In the genomic region with DNA sequence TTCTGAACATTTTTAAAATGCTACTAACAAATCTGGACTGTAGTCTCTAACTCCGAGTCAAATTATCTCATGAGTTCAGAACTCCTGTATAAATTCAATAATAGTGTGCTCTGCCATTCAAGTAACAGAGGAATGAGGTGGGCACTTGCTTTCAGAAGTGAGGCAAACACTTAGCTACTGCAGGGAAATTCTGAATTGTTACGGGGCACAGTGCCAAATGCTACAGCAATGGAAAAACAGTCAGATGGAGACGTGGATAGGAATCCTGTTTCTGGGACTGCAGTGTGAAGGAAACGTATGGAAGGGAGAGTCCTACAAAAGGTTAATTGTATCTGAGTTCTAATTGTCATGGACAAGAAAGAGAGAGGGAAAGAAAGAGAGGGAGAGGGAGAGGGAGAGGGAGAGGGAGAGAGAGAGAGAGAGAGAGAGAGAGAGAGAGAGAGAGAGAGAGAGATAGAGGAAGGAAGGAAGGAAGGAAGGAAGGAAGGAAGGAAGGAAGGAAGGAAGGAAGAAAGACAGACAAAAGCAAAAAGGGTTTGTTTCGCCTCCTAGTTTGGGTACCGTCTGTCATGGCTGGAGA, we compare ENCODE assay signal across 22 mouse cellular contexts.
DNase-seq lines count a peak whose midpoint lies in the region; ATAC-seq and TF ChIP-seq lines count a peak whose summit lies in the region.
"Had no signal": no experiment of that assay in that cellular context is flagged by ENCODE, and none has a peak within 500 bp of the region (broad histone marks: within the 10 kb centered on the region; RNA-seq: fewer than 3 reads in every experiment).

No protein-coding gene starts in this region.

- ATAC-seq in embryonic facial prominence, embryonic 14.5 days (ENCODE audit: low read depth) = no peak
- no peak for ATAC-seq in midbrain, embryonic 14.5 days (ENCODE audit: low FRiP score, low TSS enrichment)
- ATAC-seq: forebrain, embryonic 15.5 days; liver, postnatal 0 days; midbrain, embryonic 16.5 days had no signal

- no peak for TF ChIP-seq CTCF in gastrocnemius, adult 2 months (IDR thresholded peaks at IDR 0.05)

- no peak overlapping the region for H3K4me3 ChIP-seq in embryonic facial prominence, embryonic 14.5 days (ENCODE audit: low read depth, low read length)
- H3K4me3 ChIP-seq in embryonic facial prominence, embryonic 10.5 days = no peak overlapping the region
- no peak overlapping the region for H3K4me3 ChIP-seq in midbrain, embryonic 14.5 days (replicated peaks; ENCODE audit: low read depth, low read length)
- no peak overlapping the region for H3K4me3 ChIP-seq in midbrain, embryonic 10.5 days
- H3K4me3 ChIP-seq in gastrocnemius, adult 2 months = no peak overlapping the region
- H3K4me3 ChIP-seq: forebrain, embryonic 15.5 days; hindbrain, embryonic 13.5 days; kidney, embryonic 15.5 days; left cerebral cortex, adult 2 months; myocyte had no signal

- no peaks in the 10 kb centered on the region for H3K27me3 ChIP-seq in embryonic facial prominence, embryonic 14.5 days (replicated peaks; ENCODE audit: control insufficient read depth, insufficient read depth, low read length)
- no peaks in the 10 kb centered on the region for H3K27me3 ChIP-seq in embryonic facial prominence, embryonic 10.5 days (replicated peaks; ENCODE audit: low read depth, poor library complexity, severe bottlenecking)
- H3K27me3 ChIP-seq in midbrain, embryonic 14.5 days (ENCODE audit: control insufficient read depth, insufficient read depth, low read length) = no peaks in the 10 kb centered on the region
- no peaks in the 10 kb centered on the region for H3K27me3 ChIP-seq in midbrain, embryonic 10.5 days (ENCODE audit: low read depth, poor library complexity, severe bottlenecking)
- H3K27me3 ChIP-seq: forebrain, embryonic 15.5 days; hindbrain, embryonic 13.5 days; kidney, embryonic 15.5 days had no signal

- peak; percentile 27 for DNase-seq in embryonic facial prominence, embryonic 14.5 days (ENCODE audit: low spot score)
- no peak for DNase-seq in embryonic facial prominence, embryonic 10.5 days (ENCODE audit: low spot score)
- peak; percentile 3 to 19 for DNase-seq in left cerebral cortex, postnatal 14 days (ENCODE audit: low spot score in 2 of 2)
- DNase-seq in left cerebral cortex, adult 8-10 months (ENCODE audit: low spot score in 2 of 2) = no peak
- peak; percentile 9 for DNase-seq in midbrain, embryonic 14.5 days
- DNase-seq in midbrain, embryonic 10.5 days (ENCODE audit: low spot score) = no peak
- no peak for DNase-seq in gastrocnemius, adult 2 months
- DNase-seq: adrenal gland, postnatal 25 days; cerebellum, adult 9-11 months; gastrocnemius, postnatal 36 days; kidney, adult 11 months; liver, postnatal 0 days; thymus, adult 2 months; thymus, postnatal 4 days had no signal

- H3K9me3 ChIP-seq in embryonic facial prominence, embryonic 14.5 days (ENCODE audit: control insufficient read depth, low read length) = no peaks in the 10 kb centered on the region
- H3K9me3 ChIP-seq in embryonic facial prominence, embryonic 10.5 days = no peaks in the 10 kb centered on the region
- H3K9me3 ChIP-seq in midbrain, embryonic 14.5 days (ENCODE audit: control insufficient read depth, low read length) = no peaks in the 10 kb centered on the region
- no peaks in the 10 kb centered on the region for H3K9me3 ChIP-seq in midbrain, embryonic 10.5 days (replicated peaks)
- H3K9me3 ChIP-seq: forebrain, embryonic 15.5 days; hindbrain, embryonic 13.5 days; kidney, embryonic 15.5 days had no signal

- no peak overlapping the region for H3K27ac ChIP-seq in embryonic facial prominence, embryonic 14.5 days (replicated peaks; ENCODE audit: low read depth, low read length)
- H3K27ac ChIP-seq in embryonic facial prominence, embryonic 10.5 days (replicated peaks) = no peak overlapping the region
- H3K27ac ChIP-seq in midbrain, embryonic 14.5 days (replicated peaks; ENCODE audit: low read depth, low read length) = no peak overlapping the region
- H3K27ac ChIP-seq in midbrain, embryonic 10.5 days (replicated peaks) = no peak overlapping the region
- H3K27ac ChIP-seq in gastrocnemius, adult 2 months = no peak overlapping the region
- H3K27ac ChIP-seq: forebrain, embryonic 15.5 days; hindbrain, embryonic 13.5 days; kidney, embryonic 15.5 days; left cerebral cortex, adult 2 months; stomach, postnatal 0 days had no signal

- WGBS in embryonic facial prominence, embryonic 14.5 days = 54% methylated on average over 6 of the region's 6 CpGs
- WGBS in embryonic facial prominence, embryonic 10.5 days = 73% methylated on average over 6 of the region's 6 CpGs
- WGBS in midbrain, embryonic 14.5 days = 74% methylated on average over 6 of the region's 6 CpGs
- 82% methylated on average over 6 of the region's 6 CpGs for WGBS in midbrain, embryonic 10.5 days

- H3K9ac ChIP-seq in embryonic facial prominence, embryonic 14.5 days (ENCODE audit: low read depth, low read length) = no peak overlapping the region
- no peak overlapping the region for H3K9ac ChIP-seq in midbrain, embryonic 14.5 days (replicated peaks; ENCODE audit: low read length)
- H3K9ac ChIP-seq: forebrain, embryonic 15.5 days; hindbrain, embryonic 13.5 days; kidney, embryonic 15.5 days; liver, postnatal 0 days had no signal

- intact Hi-C loops in left cerebral cortex, postnatal 14 days (cut with DNase I) = no loop called here
- intact Hi-C loops in gastrocnemius, adult 2 months (cut with DNase I) = no loop called here

- no peak overlapping the region for H3K4me2 ChIP-seq in embryonic facial prominence, embryonic 14.5 days (ENCODE audit: low read depth, low read length)
- no peak overlapping the region for H3K4me2 ChIP-seq in midbrain, embryonic 14.5 days (ENCODE audit: low read length)
- H3K4me2 ChIP-seq: forebrain, embryonic 15.5 days; hindbrain, embryonic 13.5 days; kidney, embryonic 15.5 days; liver, embryonic 11.5 days had no signal

- no peaks in the 10 kb centered on the region for H3K4me1 ChIP-seq in embryonic facial prominence, embryonic 14.5 days (ENCODE audit: control insufficient read depth, insufficient read depth, low read length)
- H3K4me1 ChIP-seq in embryonic facial prominence, embryonic 10.5 days = peaks cover 3% of the 10 kb centered on the region
- H3K4me1 ChIP-seq in midbrain, embryonic 14.5 days (ENCODE audit: control insufficient read depth, insufficient read depth, low read length) = no peaks in the 10 kb centered on the region
- H3K4me1 ChIP-seq in midbrain, embryonic 10.5 days = peaks cover 5% of the 10 kb centered on the region; the same call in 1 of the 2 replicates
- H3K4me1 ChIP-seq: forebrain, embryonic 15.5 days; hindbrain, embryonic 13.5 days; kidney, embryonic 15.5 days had no signal

- no peaks in the 10 kb centered on the region for H3K36me3 ChIP-seq in embryonic facial prominence, embryonic 14.5 days (ENCODE audit: control insufficient read depth, insufficient read depth, low read length)
- no peaks in the 10 kb centered on the region for H3K36me3 ChIP-seq in embryonic facial prominence, embryonic 10.5 days (replicated peaks)
- H3K36me3 ChIP-seq in midbrain, embryonic 14.5 days (ENCODE audit: control insufficient read depth, insufficient read depth, low read length) = no peaks in the 10 kb centered on the region
- no peaks in the 10 kb centered on the region for H3K36me3 ChIP-seq in midbrain, embryonic 10.5 days
- H3K36me3 ChIP-seq: forebrain, embryonic 15.5 days; hindbrain, embryonic 13.5 days; kidney, embryonic 15.5 days had no signal

Comparison
In these comparisons a context has a peak if more than half of its experiments do, and no peak if none do; other contexts are left out.
1. DNase-seq: peak in embryonic facial prominence, embryonic 14.5 days (single experiment), left cerebral cortex, postnatal 14 days (2 of 2) and midbrain, embryonic 14.5 days (single experiment); none in embryonic facial prominence, embryonic 10.5 days (single experiment), left cerebral cortex, adult 8-10 months (0 of 2), midbrain, embryonic 10.5 days (single experiment) and gastrocnemius, adult 2 months (single experiment).